Mouse (Mus musculus): ENCODE results near the gene Aoc2. TPM values are rescaled to one million over a fixed set of nuclear protein-coding genes. Genes with fewer than 3 reads are reported as not detected.

The Aoc2 gene
- total and polyA plus RNA-seq, 3 experiments, result 3.6 to 10.7 (median 5.5) TPM

DNA sequence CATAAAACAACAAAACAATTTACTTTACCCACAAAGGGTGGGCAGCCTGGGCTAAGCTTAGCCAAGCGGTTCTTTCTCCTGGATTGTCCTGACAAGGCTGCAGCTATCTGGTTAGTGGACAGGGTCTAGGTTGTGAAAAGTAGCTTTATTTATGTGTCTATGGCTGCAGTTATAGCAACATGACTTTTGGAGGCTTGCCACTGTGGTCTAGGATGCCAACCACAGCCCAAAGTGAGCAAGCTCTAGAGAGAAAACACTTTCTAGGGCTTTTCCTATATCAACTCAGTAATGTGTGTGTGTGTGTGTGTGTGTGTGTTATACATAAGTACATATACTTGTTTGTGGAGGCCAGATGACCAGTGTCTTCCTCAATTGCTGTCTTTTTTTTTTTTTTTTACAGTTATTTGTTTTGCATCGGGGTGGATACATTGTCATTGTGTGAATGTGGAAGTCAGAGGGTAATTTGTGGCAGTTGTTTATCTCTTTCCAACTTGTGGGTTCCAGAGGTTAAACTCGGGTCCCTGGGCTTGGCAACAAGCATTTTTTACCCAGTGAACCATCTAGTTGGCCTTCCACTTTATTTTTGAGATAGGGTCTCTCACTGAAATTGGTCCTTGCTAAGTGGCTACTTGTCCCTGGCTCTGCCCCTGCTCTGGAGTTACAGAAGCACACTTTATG, 32.8 kb downstream of the Aoc2 start:
- DNase-seq (ENCODE audit: extremely low read depth), result no peak
- Histone ChIP-seq H3K9ac (ENCODE audit: insufficient read depth, low read depth) (no peak overlapping the region), H3K4me3 (replicated peaks in 1 of 3; ENCODE audit: low read depth in 2 of 3, low read length in 2 of 3, poor library complexity in 1 of 3) (no peak overlapping the region), H3K4me1 (ENCODE audit: control insufficient read depth in 1 of 2, insufficient read depth in 2 of 2) (peaks cover 4 to 14% of the 10 kb centered on the region in 2 experiments; a peak in 3 of 4 replicates), H3K4me2 (ENCODE audit: insufficient read depth, low read depth, poor library complexity, severe bottlenecking) (no peak overlapping the region), H3K27ac (ENCODE audit: insufficient read depth, low read depth) (no peak overlapping the region), H3K9me3 (replicated peaks; ENCODE audit: low read length) (no peaks in the 10 kb centered on the region), H3K27me3 (replicated peaks) (peaks cover 2% of the 10 kb centered on the region), H3K79me2 (replicated peaks; ENCODE audit: control insufficient read depth, extremely low read depth, insufficient read depth, poor library complexity, severe bottlenecking) (no peaks in the 10 kb centered on the region), H3K36me3 (replicated peaks in 1 of 2; ENCODE audit: control insufficient read depth in 1 of 2, insufficient read depth in 1 of 2, low read length in 1 of 2) (no peaks in the 10 kb centered on the region)
- in situ Hi-C loops (cut with MboI; ENCODE audit: low pct_ligation_motif_present, low pct_unique_long_range_greater_than_20kb, low sequenced_read_pairs) (no loop called here), dilution Hi-C loops (cut with MboI; ENCODE audit: extremely low pct_ligation_motif_present, extremely low pct_unique_long_range_greater_than_20kb, low sequenced_read_pairs) (no loop called here)
- TF ChIP-seq IRF4 (IDR thresholded peaks at IDR 0.05; ENCODE audit: low read depth, low read length) (no peak), MXI1 (IDR thresholded peaks at IDR 0.05; ENCODE audit: low read depth, low read length) (no peak), POLR2A (IDR thresholded peaks at IDR 0.05; ENCODE audit: low read depth, low read length) (no peak), CHD1 (IDR thresholded peaks at IDR 0.05; ENCODE audit: low read depth, low read length) (no peak), SIN3A (IDR thresholded peaks at IDR 0.05; ENCODE audit: low read length) (no peak), MAZ (IDR thresholded peaks at IDR 0.05; ENCODE audit: low read depth, low read length) (no peak), ZMIZ1 (IDR thresholded peaks at IDR 0.05; ENCODE audit: low read depth, low read length) (no peak), USF2 (conservative IDR thresholded peaks at IDR 0.05; ENCODE audit: low read depth, low read length) (no peak), HCFC1 (IDR thresholded peaks at IDR 0.05; ENCODE audit: low read depth, low read length) (no peak)

DNA sequence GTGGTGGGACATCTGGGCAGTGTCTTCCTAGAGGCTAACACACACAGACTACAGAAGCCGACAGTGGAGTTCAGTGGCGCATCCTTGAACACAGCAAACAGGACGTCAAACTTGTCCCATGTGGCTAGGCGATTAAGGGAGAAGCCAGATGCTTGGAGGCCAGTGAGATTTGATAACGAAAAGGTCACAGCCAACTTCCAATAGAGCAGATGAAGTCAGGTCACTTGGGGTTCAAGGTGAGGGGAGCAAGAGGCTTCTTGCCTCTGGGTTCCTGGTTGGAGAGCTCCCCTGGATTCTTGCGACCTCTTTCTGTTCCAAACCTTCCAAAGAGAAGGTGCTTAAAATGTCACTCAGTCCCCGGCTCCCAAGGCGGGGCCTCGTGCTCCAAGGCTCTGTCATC, 34.9 kb downstream of the Aoc2 start:
- no peak overlapping the region for H3K9ac ChIP-seq (ENCODE audit: insufficient read depth, low read depth)
- H3K79me2 ChIP-seq (replicated peaks; ENCODE audit: control insufficient read depth, extremely low read depth, insufficient read depth, poor library complexity, severe bottlenecking), result no peaks in the 10 kb centered on the region
- H3K36me3 ChIP-seq (replicated peaks in 1 of 2; ENCODE audit: control insufficient read depth in 1 of 2, insufficient read depth in 1 of 2, low read length in 1 of 2), result no peaks in the 10 kb centered on the region
- H3K27ac ChIP-seq (ENCODE audit: insufficient read depth, low read depth), result no peak overlapping the region
- H3K9me3 ChIP-seq (replicated peaks; ENCODE audit: low read length), result no peaks in the 10 kb centered on the region
- H3K27me3 ChIP-seq (replicated peaks), result peaks cover 2% of the 10 kb centered on the region
- DNase-seq (ENCODE audit: extremely low read depth), result no peak
- TF ChIP-seq IRF4 (IDR thresholded peaks at IDR 0.05; ENCODE audit: low read depth, low read length) (no peak), ZMIZ1 (IDR thresholded peaks at IDR 0.05; ENCODE audit: low read depth, low read length) (no peak), SIN3A (IDR thresholded peaks at IDR 0.05; ENCODE audit: low read length) (no peak), USF2 (conservative IDR thresholded peaks at IDR 0.05; ENCODE audit: low read depth, low read length) (no peak)
- no peak overlapping the region for H3K4me2 ChIP-seq (ENCODE audit: insufficient read depth, low read depth, poor library complexity, severe bottlenecking)
- dilution Hi-C loops (cut with MboI; ENCODE audit: extremely low pct_ligation_motif_present, extremely low pct_unique_long_range_greater_than_20kb, low sequenced_read_pairs) (no loop called here), in situ Hi-C loops (cut with MboI; ENCODE audit: low pct_ligation_motif_present, low pct_unique_long_range_greater_than_20kb, low sequenced_read_pairs) (no loop called here)
- peaks cover 4 to 14% of the 10 kb centered on the region in 2 experiments; a peak in 3 of 4 replicates for H3K4me1 ChIP-seq (ENCODE audit: control insufficient read depth in 1 of 2, insufficient read depth in 2 of 2)
- H3K4me3 ChIP-seq (replicated peaks in 1 of 3; ENCODE audit: low read depth in 2 of 3, low read length in 2 of 3, poor library complexity in 1 of 3), result no peak overlapping the region

DNA sequence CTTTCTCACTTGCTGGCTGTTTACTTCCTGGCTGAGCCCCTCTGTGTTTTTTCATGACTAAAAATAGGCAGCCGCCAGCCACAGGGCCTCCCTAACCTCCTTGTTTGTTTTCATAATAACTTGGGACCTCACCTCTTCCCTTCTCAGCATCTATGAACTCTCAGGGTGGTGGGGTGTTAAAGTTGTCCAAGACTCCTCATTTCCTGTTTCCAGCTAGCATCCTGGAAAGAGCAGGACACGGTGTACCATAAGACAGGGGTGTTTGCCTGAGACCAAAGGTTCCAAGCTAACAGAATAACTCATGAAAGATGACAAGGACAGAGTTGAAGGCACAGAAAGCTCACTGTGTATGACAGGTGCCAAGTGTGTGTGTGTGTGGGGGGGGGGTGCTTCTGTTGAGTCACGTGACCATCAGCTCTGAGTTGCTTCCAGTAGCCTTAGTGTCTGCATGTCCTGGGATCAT, 35.8 kb downstream of the Aoc2 start:
- Histone ChIP-seq H3K9me3 (replicated peaks; ENCODE audit: low read length) (no peaks in the 10 kb centered on the region), H3K79me2 (replicated peaks; ENCODE audit: control insufficient read depth, extremely low read depth, insufficient read depth, poor library complexity, severe bottlenecking) (no peaks in the 10 kb centered on the region), H3K36me3 (replicated peaks in 1 of 2; ENCODE audit: control insufficient read depth in 1 of 2, insufficient read depth in 1 of 2, low read length in 1 of 2) (no peaks in the 10 kb centered on the region), H3K27me3 (replicated peaks) (no peaks in the 10 kb centered on the region), H3K9ac (ENCODE audit: insufficient read depth, low read depth) (no peak overlapping the region), H3K4me2 (ENCODE audit: insufficient read depth, low read depth, poor library complexity, severe bottlenecking) (no peak overlapping the region; the same call in 1 of the 2 replicates), H3K27ac (ENCODE audit: insufficient read depth, low read depth) (no peak overlapping the region), H3K4me3 (replicated peaks in 1 of 3; ENCODE audit: low read depth in 2 of 3, low read length in 2 of 3, poor library complexity in 1 of 3) (no peak overlapping the region), H3K4me1 (ENCODE audit: control insufficient read depth in 1 of 2, insufficient read depth in 2 of 2) (peaks cover 4 to 14% of the 10 kb centered on the region in 2 experiments; a peak in 3 of 4 replicates)
- dilution Hi-C loops (cut with MboI; ENCODE audit: extremely low pct_ligation_motif_present, extremely low pct_unique_long_range_greater_than_20kb, low sequenced_read_pairs) (no loop called here), in situ Hi-C loops (cut with MboI; ENCODE audit: low pct_ligation_motif_present, low pct_unique_long_range_greater_than_20kb, low sequenced_read_pairs) (no loop called here)
- DNase-seq (ENCODE audit: extremely low read depth), result no peak
- peak; percentile 70 for TF ChIP-seq USF1 (IDR thresholded peaks at IDR 0.05; ENCODE audit: low read depth, low read length)
- TF ChIP-seq BHLHE40 (IDR thresholded peaks at IDR 0.05; ENCODE audit: low read depth, low read length), result peak; percentile 47
- peak; percentile 49; the same call in 1 of the 2 replicates for TF ChIP-seq MEF2A (IDR thresholded peaks at IDR 0.05; ENCODE audit: borderline replicate concordance, low read depth, low read length)
- TF ChIP-seq UBTF (IDR thresholded peaks at IDR 0.05; ENCODE audit: low read depth, low read length), result no peak
- TF ChIP-seq PAX5 (IDR thresholded peaks at IDR 0.05; ENCODE audit: low read length), result no peak
- TF ChIP-seq GABPA (IDR thresholded peaks at IDR 0.05; ENCODE audit: insufficient replicate concordance, low read depth, low read length), result no peak
- TF ChIP-seq USF2 (conservative IDR thresholded peaks at IDR 0.05; ENCODE audit: low read depth, low read length), result peak; percentile 34; the same call in 1 of the 2 replicates
- no peak for TF ChIP-seq SIN3A (IDR thresholded peaks at IDR 0.05; ENCODE audit: low read length)
- TF ChIP-seq EP300 (IDR thresholded peaks at IDR 0.05; ENCODE audit: low read length), result no peak
- TF ChIP-seq JUND (conservative IDR thresholded peaks at IDR 0.05; ENCODE audit: low read depth, low read length), result no peak
